Mouse (Mus musculus): ENCODE data around the gene Zfp467.

DNA sequence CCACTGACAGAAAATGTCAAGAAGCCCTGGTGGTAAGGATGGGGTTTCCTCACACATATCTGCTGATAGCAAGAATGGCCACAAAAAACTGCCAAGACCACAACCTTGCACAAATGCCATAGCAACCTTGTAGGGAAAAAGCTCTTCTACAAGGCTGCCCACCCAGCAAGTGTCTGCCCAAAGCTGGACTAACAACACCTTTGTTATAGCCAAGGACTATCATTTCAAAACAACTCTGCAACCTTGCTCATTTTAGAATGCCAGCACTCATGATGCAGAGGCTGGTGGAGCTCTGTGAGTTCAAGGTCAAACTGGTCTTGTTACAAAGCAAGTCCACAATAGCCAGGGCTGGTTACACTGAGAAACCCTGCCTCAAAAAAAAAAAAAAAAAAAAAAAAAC is 51.8 kb downstream of the Zfp467 start:
- TF ChIP-seq CTCF (conservative IDR thresholded peaks at IDR 0.05 in 1 of 2, IDR thresholded peaks at IDR 0.05 in 1 of 2; ENCODE audit: low read depth in 2 of 2, low read length in 2 of 2): no peak
- TF ChIP-seq POLR2A (IDR thresholded peaks at IDR 0.05; ENCODE audit: low read depth, low read length): no peak
- TF ChIP-seq CHD1 (IDR thresholded peaks at IDR 0.05; ENCODE audit: low read depth, low read length): no peak
- TF ChIP-seq ETS1 (conservative IDR thresholded peaks at IDR 0.05; ENCODE audit: low read depth, low read length): no peak
- no peak for TF ChIP-seq CHD2 (IDR thresholded peaks at IDR 0.05; ENCODE audit: low read length)
- TF ChIP-seq JUN (IDR thresholded peaks at IDR 0.05; ENCODE audit: insufficient read depth, low read depth, low read length): no peak
- TF ChIP-seq USF1 (IDR thresholded peaks at IDR 0.05; ENCODE audit: low read depth, low read length): no peak
- no peak for TF ChIP-seq PAX5 (IDR thresholded peaks at IDR 0.05; ENCODE audit: low read length)
- no peak for TF ChIP-seq MAX (IDR thresholded peaks at IDR 0.05; ENCODE audit: low read length)
- TF ChIP-seq MEF2A (IDR thresholded peaks at IDR 0.05; ENCODE audit: borderline replicate concordance, low read depth, low read length): no peak
- no peak for TF ChIP-seq ZKSCAN1 (IDR thresholded peaks at IDR 0.05; ENCODE audit: borderline replicate concordance, low read depth, low read length)
- TF ChIP-seq TCF12 (IDR thresholded peaks at IDR 0.05; ENCODE audit: low read depth, low read length): no peak

Measured in CH12.LX (cell line).